Mouse (Mus musculus) liver, embryonic 11.5 days (tissue): ENCODE results near the gene Gstm4. TPM values are rescaled to one million over a fixed set of nuclear protein-coding genes. Genes with fewer than 3 reads are reported as not detected.

Experiments
- ATAC-seq: fragments of 200-750 bp; cut with Nextera tagmentation; replicated peaks from 2 replicates; pipeline ENCODE4 v1.8.0; 2017; ENCODE audit warnings: moderate number of reproducible peaks, mild to moderate bottlenecking, moderate TSS enrichment, moderate library complexity; ENCODE audit not compliant: low FRiP score
- DNase-seq: peaks from one replicate; pipeline ENCODE4 v3.0.0-alpha.2; 2017; ENCODE audit warnings: low spot score
- H3K27ac ChIP-seq: fragments of 300-500 bp; sonication (generic); 2 replicates; pipeline ENCODE4 v1.5.1; 2014; ENCODE audit warnings: mild to moderate bottlenecking, low read depth, low read length, control low read depth
- H3K27me3 ChIP-seq: fragments of 300-500 bp; sonication (generic); replicated peaks from 2 replicates; pipeline ENCODE4 v1.6.1; 2014; ENCODE audit warnings: low read length, mixed read lengths; ENCODE audit not compliant: control insufficient read depth, insufficient read depth
- H3K36me3 ChIP-seq: fragments of 300-500 bp; sonication (generic); 2 replicates; pipeline ENCODE4 v1.6.1; 2014; ENCODE audit warnings: mild to moderate bottlenecking, low read length, moderate library complexity, mixed read lengths; ENCODE audit not compliant: control insufficient read depth, insufficient read depth
- H3K4me1 ChIP-seq: fragments of 300-500 bp; sonication (generic); replicated peaks from 2 replicates; pipeline ENCODE4 v1.6.1; 2014; ENCODE audit warnings: low read length, mixed read lengths; ENCODE audit not compliant: control insufficient read depth, insufficient read depth
- H3K4me2 ChIP-seq: fragments of 300-500 bp; sonication (generic); 2 replicates; pipeline ENCODE4 v1.6.1; 2014; ENCODE audit warnings: mild to moderate bottlenecking, control low read depth, moderate library complexity
- H3K4me3 ChIP-seq: fragments of 300-500 bp; sonication (generic); 2 replicates; pipeline ENCODE4 v1.5.1; 2014; ENCODE audit warnings: low read depth, low read length, control low read depth
- H3K9ac ChIP-seq: fragments of 300-500 bp; sonication (generic); 2 replicates; pipeline ENCODE4 v1.6.1; 2014; ENCODE audit warnings: low read depth, low read length, control low read depth
- H3K9me3 ChIP-seq: fragments of 300-500 bp; sonication (generic); 2 replicates; pipeline ENCODE4 v1.6.1; 2016; ENCODE audit warnings: low read length, inconsistent platforms, mixed read lengths; ENCODE audit not compliant: control insufficient read depth
- WGBS: fragments of 180-500 bp; shearing (Covaris S2); extraction: QIAGEN DNeasy Blood & Tissue Kit; methylation state at CpG from one replicate; pipeline ENCODE4 v1.1.7; 2014; 5-methylcytosine and 5-hydroxymethylcytosine counted together
- polyA plus RNA-seq: library from polyadenylated mRNA; unstranded; fragments of >200 nt; fragmentation: Nextera tagmentation; extraction: Ambion mirVana; gene quantifications from 2 replicates; pipeline ENCODE4 v1.2.1, GENCODE M21; 2014

The Gstm4 gene
- polyA plus RNA-seq, 1 experiment from 2014 or later, result 22.8 TPM

- H3K9me3 ChIP-seq, result no peaks in the 10 kb centered on the region
- WGBS, result 73% methylated on average over 4 of the region's 4 CpGs
- no peak overlapping the region for H3K4me3 ChIP-seq
- H3K9ac ChIP-seq, result peak overlapping the region; percentile 12; the same call in 1 of the 2 replicates
- no peak overlapping the region for H3K27ac ChIP-seq
- no peaks in the 10 kb centered on the region for H3K36me3 ChIP-seq
- ATAC-seq (no peak), DNase-seq (no peak)
- no peak overlapping the region for H3K4me2 ChIP-seq
- no peaks in the 10 kb centered on the region for H3K27me3 ChIP-seq
- peaks cover 12% of the 10 kb centered on the region for H3K4me1 ChIP-seq
Measured at GRCm38 (mm10) chr3:108064672-108065071, 20.0 kb upstream of the Gstm4 start.

GRCm38 (mm10) chr3:108062648-108063047 is 18.0 kb upstream of the Gstm4 start:
- Histone ChIP-seq H3K9ac (no peak overlapping the region), H3K27me3 (no peaks in the 10 kb centered on the region), H3K36me3 (no peaks in the 10 kb centered on the region), H3K4me1 (0 out of 2 replicates have a peak, but pooled peaks cover 3% of the 10 kb centered on the region), H3K27ac (no peak overlapping the region), H3K4me3 (no peak overlapping the region), H3K4me2 (no peak overlapping the region), H3K9me3 (no peaks in the 10 kb centered on the region)
- no peak for ATAC-seq
- 84% methylated on average over 8 of the region's 8 CpGs for WGBS
- no peak for DNase-seq

- Histone ChIP-seq H3K4me3 (0 out of 2 replicates have a peak overlapping the region, but pooled peaks have one; percentile 5), H3K4me2 (peak overlapping the region; percentile 55), H3K9ac (no peak overlapping the region), H3K27ac (no peak overlapping the region), H3K36me3 (no peaks in the 10 kb centered on the region), H3K27me3 (no peaks in the 10 kb centered on the region), H3K4me1 (0 out of 2 replicates have a peak, but pooled peaks cover 3% of the 10 kb centered on the region), H3K9me3 (no peaks in the 10 kb centered on the region)
- ATAC-seq, result 0 out of 2 replicates have a peak, but pooled peaks have one; percentile 29
- DNase-seq, result peak; percentile 55
- WGBS, result 11% methylated on average over 7 of the region's 7 CpGs
Measured at GRCm38 (mm10) chr3:108061420-108061819, 16.7 kb upstream of the Gstm4 start.

- ATAC-seq, result no peak
- DNase-seq, result no peak
- 87% methylated on average over 5 of the region's 5 CpGs for WGBS
- H3K4me3 ChIP-seq, result no peak overlapping the region
- no peak overlapping the region for H3K27ac ChIP-seq
- no peaks in the 10 kb centered on the region for H3K36me3 ChIP-seq
- H3K9me3 ChIP-seq, result no peaks in the 10 kb centered on the region
- no peak overlapping the region for H3K9ac ChIP-seq
- H3K4me1 ChIP-seq, result no peaks in the 10 kb centered on the region; the same call in 1 of the 2 replicates
- no peaks in the 10 kb centered on the region for H3K27me3 ChIP-seq
- no peak overlapping the region for H3K4me2 ChIP-seq
Measured at GRCm38 (mm10) chr3:108050493-108050892, 5.8 kb upstream of the Gstm4 start.

- DNase-seq, result no peak
- no peak overlapping the region for H3K4me3 ChIP-seq
- peaks cover 8% of the 10 kb centered on the region for H3K4me1 ChIP-seq
- H3K4me2 ChIP-seq, result no peak overlapping the region
- no peak overlapping the region for H3K9ac ChIP-seq
- 81% methylated on average over 3 of the region's 3 CpGs for WGBS
- H3K27ac ChIP-seq, result no peak overlapping the region
- no peaks in the 10 kb centered on the region for H3K9me3 ChIP-seq
- H3K36me3 ChIP-seq, result no peaks in the 10 kb centered on the region
- ATAC-seq, result no peak
- H3K27me3 ChIP-seq, result no peaks in the 10 kb centered on the region
Measured at GRCm38 (mm10) chr3:108048306-108048705, 3.6 kb upstream of the Gstm4 start.

- Histone ChIP-seq H3K27me3 (no peaks in the 10 kb centered on the region), H3K27ac (no peak overlapping the region), H3K36me3 (no peaks in the 10 kb centered on the region), H3K4me2 (no peak overlapping the region), H3K9ac (no peak overlapping the region), H3K4me3 (no peak overlapping the region), H3K4me1 (peaks cover 8% of the 10 kb centered on the region), H3K9me3 (no peaks in the 10 kb centered on the region)
- WGBS, result 76% methylated on average over 2 of the region's 2 CpGs
- DNase-seq (no peak), ATAC-seq (no peak)
Measured at GRCm38 (mm10) chr3:108046944-108047655, 2.4 kb upstream of the Gstm4 start.

- DNase-seq (no peak), ATAC-seq (no peak)
- 80% methylated on average over 5 of the region's 5 CpGs for WGBS
- Histone ChIP-seq H3K4me3 (no peak overlapping the region), H3K4me1 (no peaks in the 10 kb centered on the region), H3K27me3 (no peaks in the 10 kb centered on the region; the same call in 1 of the 2 replicates), H3K9me3 (no peaks in the 10 kb centered on the region), H3K36me3 (no peaks in the 10 kb centered on the region), H3K9ac (no peak overlapping the region), H3K4me2 (no peak overlapping the region), H3K27ac (no peak overlapping the region)
Measured at GRCm38 (mm10) chr3:108033156-108033555, 11.5 kb downstream of the Gstm4 start.

- Histone ChIP-seq H3K4me2 (no peak overlapping the region), H3K9me3 (no peaks in the 10 kb centered on the region), H3K36me3 (no peaks in the 10 kb centered on the region), H3K9ac (no peak overlapping the region), H3K27ac (no peak overlapping the region), H3K27me3 (no peaks in the 10 kb centered on the region; the same call in 1 of the 2 replicates), H3K4me1 (no peaks in the 10 kb centered on the region), H3K4me3 (no peak overlapping the region)
- no peak for DNase-seq
- no peak for ATAC-seq
Measured at GRCm38 (mm10) chr3:108032113-108032512, 12.6 kb downstream of the Gstm4 start.
